Mouse (Mus musculus) natural killer cell, adult 2 months (primary cell): Measurements from ENCODE around the gene Egfl6.

Experiments
- DNase-seq, 2 experiments: peaks; one replicate each; pipeline ENCODE4 v3.0.0; 2022; ENCODE audit warnings: low spot score in 2 of 2

Gene Egfl6

GRCm38 (mm10) chrX:166516631-166517030 is 68.9 kb downstream of the Egfl6 start:
- DNase-seq, result no peak

DNA sequence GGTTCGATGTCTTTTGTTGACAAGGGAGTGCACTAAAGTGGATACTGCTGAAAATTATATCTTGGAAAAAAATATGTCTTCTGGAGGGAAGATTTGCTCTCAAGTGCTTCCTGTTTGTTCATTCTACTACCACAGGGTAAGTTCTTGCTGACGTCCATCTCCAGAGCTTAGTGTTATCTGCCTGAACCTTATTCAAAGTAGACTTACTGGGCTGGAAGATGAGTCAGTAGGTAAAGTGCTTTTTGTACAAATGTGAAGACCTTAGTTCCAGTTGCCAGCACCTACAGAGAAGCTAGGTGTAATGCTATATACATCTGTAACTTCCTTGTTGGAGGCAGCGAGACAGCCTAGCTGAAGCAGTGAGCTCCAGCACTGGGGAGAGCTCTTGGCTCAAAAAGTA is 69.6 kb downstream of the Egfl6 start:
- DNase-seq, result no peak

GRCm38 (mm10) chrX:166514035-166514434 is 71.5 kb downstream of the Egfl6 start:
- peak in 1 of 2 experiments; percentile 40 for DNase-seq

- no peak for DNase-seq
These were observed 73.4 kb downstream of the Egfl6 start for GRCm38 (mm10) chrX:166512071-166512470.

DNA sequence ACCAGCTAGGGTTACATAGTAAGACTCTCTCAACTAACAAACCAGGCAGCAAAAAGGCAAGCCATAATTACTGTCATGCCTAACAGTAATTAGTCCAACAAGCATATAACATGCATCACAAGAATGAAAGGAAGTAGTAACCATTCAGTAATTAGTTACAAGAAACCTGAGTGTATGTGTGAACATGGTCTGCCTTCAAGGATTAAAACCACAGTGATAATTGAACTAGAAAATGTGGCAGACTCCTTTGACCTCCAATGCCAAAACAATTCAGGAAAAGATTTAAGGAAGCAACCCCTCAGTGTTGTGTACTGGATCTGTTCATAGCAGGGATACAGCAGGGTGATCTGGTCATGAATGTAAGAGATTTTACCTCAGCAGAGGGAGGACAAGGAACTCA is 74.4 kb downstream of the Egfl6 start:
- DNase-seq, result no peak

DNA sequence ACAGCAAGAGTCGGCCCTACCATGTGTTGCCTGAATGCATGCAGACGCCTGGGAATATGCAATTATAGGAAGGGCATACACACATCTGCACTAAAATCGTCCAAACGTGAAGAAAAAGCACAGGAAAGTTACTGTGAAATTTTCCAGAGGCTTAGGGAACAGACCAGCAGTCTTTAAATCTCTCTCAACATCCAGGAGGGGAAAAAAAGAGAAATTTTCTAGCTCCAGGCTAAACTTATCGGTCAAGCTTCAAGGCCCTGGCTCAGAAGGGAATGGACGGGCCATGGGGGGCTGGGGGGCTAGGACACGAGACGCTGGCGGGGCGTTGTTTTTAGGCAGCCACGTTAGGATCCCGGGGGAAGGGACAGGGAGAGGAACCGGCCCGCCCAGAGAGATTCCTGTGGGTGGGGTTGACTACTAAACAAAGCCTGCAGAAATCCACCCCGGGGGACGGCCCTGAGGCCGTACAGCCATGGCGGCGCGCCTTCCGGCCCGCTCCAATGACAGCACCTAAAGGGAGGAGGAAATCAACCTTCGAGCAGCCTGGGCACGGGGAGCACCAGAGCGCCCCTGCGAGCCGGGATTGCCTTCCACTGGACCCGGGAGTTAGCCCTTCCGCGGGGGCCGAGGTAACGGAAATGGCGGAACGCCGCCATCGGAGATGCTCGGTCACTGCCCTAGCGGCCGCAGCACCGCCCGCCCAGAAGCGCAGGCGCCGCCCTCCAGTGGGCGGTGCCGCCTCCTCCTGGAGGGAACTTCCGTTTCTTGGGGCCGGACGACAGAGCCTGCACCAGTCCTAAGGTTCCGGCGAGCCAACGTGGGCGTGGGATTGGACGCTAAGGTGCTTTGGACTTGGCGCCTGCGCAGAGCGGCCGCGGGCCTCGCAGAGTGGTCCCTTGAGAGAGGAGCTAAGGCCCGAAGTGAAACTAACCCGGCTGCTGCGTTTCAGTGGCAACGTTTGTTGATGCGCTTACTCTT is 75.5 kb downstream of the Egfl6 start:
- DNase-seq, result peak; percentile 92 to 95

DNA sequence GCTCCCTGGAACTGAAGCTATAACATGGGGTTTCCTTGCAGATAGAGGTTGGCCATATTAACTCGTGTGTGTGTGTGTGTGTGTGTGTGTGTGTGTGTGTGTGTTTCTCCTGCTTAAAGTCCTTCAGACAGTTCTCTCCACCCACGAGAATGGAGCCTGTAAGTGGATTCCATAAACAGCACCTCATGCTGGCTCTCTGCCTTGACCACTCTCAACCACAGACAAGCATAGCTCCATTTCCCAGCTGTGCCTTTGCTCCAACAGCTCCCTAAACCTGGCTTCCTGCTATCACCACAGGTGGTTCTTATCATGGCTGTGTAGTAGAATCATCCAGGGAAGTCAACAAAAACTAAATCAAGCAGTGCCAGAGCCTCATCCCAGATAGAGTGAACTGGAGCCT is 81.1 kb downstream of the Egfl6 start:
- DNase-seq, result no peak

DNA sequence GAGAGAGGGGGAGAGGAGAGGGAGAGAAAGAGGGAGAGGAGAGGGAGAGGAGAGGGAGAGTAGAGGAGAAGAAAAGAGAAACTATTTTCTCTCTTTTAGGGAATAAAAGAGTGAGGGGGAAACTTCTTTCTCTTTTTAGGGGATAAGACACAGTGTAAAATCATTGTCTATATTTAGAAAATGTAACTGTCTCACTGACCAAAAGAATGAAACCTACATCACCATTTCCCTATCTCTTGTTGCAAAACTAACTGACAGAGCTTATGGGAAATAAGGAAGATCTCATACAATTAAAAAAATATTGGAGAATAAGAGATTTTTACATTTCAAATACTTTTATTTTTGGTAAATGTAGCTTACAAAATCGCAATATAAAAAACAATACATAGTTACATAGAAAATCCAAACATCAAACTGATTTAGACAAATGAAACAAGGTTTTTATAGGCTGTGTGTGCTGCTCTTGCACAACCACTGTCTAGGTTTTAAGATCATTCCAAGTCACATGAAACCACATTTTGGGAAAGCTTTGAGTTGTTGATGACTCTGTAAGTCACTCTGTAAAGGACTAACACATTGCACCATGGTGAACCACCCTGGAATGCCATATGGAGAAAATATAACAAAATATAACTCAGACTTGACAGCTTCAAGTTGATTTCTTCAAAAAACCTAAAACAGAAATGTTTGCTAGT is 85.9 kb downstream of the Egfl6 start:
- no peak for DNase-seq

- DNase-seq, result no peak
These were observed 87.7 kb downstream of the Egfl6 start for GRCm38 (mm10) chrX:166497771-166498170.

DNA sequence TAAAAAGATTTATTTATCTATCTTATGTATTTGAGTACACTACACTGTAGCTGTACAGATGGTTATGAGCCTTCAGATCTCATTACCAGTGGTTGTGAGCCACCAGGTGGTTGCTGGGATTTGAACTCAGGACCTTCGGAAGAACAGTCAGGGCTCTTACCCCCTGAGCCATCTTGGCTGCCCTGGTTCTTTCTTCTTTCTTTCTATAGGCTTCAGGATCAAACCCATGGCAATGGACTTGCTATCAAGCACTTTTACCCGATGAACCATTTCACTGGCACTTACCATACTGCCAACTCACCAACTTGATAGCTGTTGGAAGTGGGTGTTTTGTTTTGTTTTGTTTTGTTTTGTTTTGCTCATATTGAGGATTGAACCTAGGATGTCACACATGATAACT is 90.5 kb downstream of the Egfl6 start:
- DNase-seq, result no peak

DNA sequence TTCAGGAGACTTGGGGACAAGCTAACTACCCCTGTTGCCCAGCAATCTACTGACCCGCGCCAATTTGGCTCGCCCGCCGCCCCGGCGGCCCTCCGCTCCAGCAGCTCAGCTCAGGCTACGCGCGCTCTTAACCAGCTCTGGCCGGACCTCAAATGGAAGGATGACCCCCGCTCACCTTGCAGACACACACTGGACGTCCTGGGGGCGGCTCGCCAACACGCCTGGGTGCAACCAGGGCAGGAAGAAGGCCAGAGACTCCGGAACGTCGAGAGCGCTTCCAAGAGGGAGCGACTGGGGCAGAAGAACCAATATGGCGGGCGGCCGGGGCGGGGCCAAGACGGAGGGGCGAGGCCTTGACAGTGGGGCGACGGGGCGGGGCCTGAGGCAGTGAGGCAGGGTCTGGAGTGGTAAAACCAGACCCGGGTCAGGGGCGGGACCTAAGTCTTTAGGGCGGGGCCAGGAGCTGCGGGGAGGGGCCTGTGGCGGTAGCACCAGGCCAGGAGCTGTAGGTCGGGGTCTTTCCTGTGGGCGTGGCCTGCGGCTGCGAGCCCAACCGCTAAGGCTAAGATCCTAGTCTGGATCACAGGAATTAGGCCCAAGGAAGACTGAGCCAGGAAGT is 106.0 kb downstream of the Egfl6 start, which contains the start of gene Rab9:
Gene Rab9, minus strand, starts transcription at position 503 of the 619 bp plus-strand sequence.
- DNase-seq, result peak; percentile 86 to 91

DNA sequence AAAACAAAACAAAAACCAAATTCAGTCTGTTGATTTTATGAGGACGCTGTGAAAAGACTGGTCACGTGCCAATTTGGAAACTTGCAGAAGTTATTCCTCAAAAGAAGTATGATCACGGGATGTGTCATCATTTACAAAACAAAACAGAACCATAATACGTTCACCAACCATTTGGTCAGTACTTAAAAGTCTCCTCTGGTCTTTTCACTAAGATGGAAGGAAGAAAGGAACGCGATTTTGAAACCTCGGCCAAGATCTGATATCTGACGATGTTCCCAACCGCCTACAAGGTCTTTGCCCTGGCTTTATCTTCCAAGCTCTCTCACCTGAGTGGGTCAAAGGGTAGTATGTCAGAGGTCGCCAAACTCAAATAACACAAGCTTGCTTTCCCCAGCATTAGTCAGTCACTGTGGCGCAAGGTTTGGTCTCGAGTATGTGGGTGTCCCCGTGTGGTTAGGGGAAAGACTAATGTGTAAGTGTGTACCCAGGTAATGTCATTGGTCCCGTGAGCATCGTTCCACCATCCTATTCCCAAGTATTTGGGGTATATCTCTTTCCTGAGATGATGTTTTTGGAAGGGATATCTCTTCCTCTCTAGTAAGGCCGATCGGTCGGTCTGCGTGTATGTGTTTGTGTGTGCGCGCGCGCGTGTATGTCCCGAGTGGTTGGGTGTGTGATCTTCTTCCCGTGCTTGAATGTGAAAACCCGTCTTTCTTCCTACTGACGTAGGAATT is 106.7 kb downstream of the Egfl6 start:
- peak; percentile 8 to 20 for DNase-seq

- DNase-seq, result no peak
These were observed 108.1 kb downstream of the Egfl6 start for GRCm38 (mm10) chrX:166477393-166477792.
